Comparison of ENCODE assay signal across 8 mouse cellular contexts in the genomic region with DNA sequence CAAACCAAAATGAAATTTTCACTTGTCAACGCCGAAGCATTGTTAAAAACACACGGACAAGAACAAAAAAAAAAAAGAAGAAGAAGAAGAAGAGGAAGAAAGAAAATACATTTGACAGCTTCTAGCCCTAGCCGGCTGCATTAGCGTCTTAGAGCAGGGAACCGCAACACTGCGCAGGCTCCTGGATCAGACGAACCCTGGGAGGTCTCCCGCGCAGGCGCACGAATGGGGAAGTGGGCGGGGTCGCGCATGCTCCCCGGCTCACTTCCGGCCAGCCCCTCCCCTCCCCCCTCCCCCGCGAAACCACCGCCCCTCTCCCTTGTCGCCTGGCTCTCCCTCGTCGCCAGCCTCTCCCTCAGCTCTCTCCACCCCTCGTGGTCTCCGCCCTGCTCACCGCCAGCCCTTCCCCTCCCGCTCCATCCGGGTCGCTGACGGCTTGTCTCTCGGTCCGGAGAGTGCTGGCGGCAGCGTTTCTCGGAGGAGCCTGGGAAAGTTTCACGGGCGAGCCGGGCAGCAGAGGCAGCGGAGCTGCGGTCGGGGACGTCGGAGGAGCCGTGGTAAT. TPM values are rescaled to one million over a fixed set of nuclear protein-coding genes. Genes with fewer than 3 reads are reported as not detected.
DNase-seq lines count a peak whose midpoint lies in the region; ATAC-seq lines count a peak whose summit lies in the region.

TSS of gene Herc4 (plus strand) at position 318 of the 562 bp plus-strand sequence.

- H3K4me3 ChIP-seq in hindbrain, embryonic 11.5 days (ENCODE audit: low read depth, low read length) = peak within 1 kb of the TSS; percentile 92

- H3K27me3 ChIP-seq in hindbrain, embryonic 11.5 days (ENCODE audit: control insufficient read depth, insufficient read depth, low read length) = no peaks in the 10 kb centered on the region

- no peaks in the 10 kb centered on the region for H3K9me3 ChIP-seq in hindbrain, embryonic 11.5 days (ENCODE audit: control insufficient read depth, low read length)

- H3K4me2 ChIP-seq in hindbrain, embryonic 11.5 days (replicated peaks; ENCODE audit: low read depth, low read length) = peak within 1 kb of the TSS; percentile 61

- peak; percentile 100 for ATAC-seq in hindbrain, embryonic 11.5 days (ENCODE audit: low FRiP score)

- peak; percentile 98 for DNase-seq in Muller cell, postnatal 12 days (ENCODE audit: inconsistent ontology term)
- peak; percentile 94 for DNase-seq in cerebellum, adult 9-11 months
- peak; percentile 85 to 97 for DNase-seq in frontal cortex, adult 2 months (ENCODE audit: extremely low spot score in 1 of 2, low spot score in 1 of 2)
- DNase-seq in hindbrain, embryonic 11.5 days (ENCODE audit: low spot score) = peak; percentile 96
- peak; percentile 96 to 98 for DNase-seq in layer of hippocampus, postnatal 10 days (ENCODE audit: low spot score in 2 of 2)
- DNase-seq in lung, postnatal 10 days = peak; percentile 98
- DNase-seq in ovary, postnatal 36 days (ENCODE audit: low spot score) = peak; percentile 95
- peak; percentile 96 for DNase-seq in thymus, postnatal 25 days

- WGBS in hindbrain, embryonic 11.5 days = 0% methylated on average over 42 of the region's 44 CpGs

- H3K9ac ChIP-seq in hindbrain, embryonic 11.5 days (ENCODE audit: low read depth, low read length) = peak within 1 kb of the TSS; percentile 93

- peak within 1 kb of the TSS; percentile 94 for H3K27ac ChIP-seq in hindbrain, embryonic 11.5 days (ENCODE audit: low read depth, low read length)

- H3K36me3 ChIP-seq in hindbrain, embryonic 11.5 days (ENCODE audit: control insufficient read depth, insufficient read depth, low read length) = no peaks in the 10 kb centered on the region

- H3K4me1 ChIP-seq in hindbrain, embryonic 11.5 days (replicated peaks; ENCODE audit: control insufficient read depth, insufficient read depth, low read length) = no peaks in the 10 kb centered on the region; the same call in 1 of the 2 replicates

RNA-seq across cellular contexts. Expression of gene Herc4, which starts in this region (rescaled TPM):
- 31.8 and 33.7 TPM in 2 replicates for polyA plus RNA-seq in frontal cortex, adult 2 months (2012; rRNA removed)
- 49.3 and 50.3 TPM in 2 replicates for polyA plus RNA-seq in hindbrain, embryonic 11.5 days (2014; fragmentation: Nextera tagmentation; extraction: Ambion mirVana)
- 10 to 100 TPM; 38.1 to 40.2 TPM for total RNA-seq in layer of hippocampus, postnatal 10 days (2021)

Comparison
In these comparisons a context has a peak if more than half of its experiments do, and no peak if none do; other contexts are left out.
1. Peak in every context shown above with its lines: DNase-seq, ATAC-seq, H3K4me3 ChIP-seq and H3K27ac ChIP-seq.